Mouse (Mus musculus): ENCODE results near the gene Asb17. TPM values are rescaled to one million over a fixed set of nuclear protein-coding genes. Genes with fewer than 3 reads are reported as not detected.

Gene Asb17
- total and polyA plus RNA-seq, 3 experiments, result 0.08 to 3.1 (median 2.8) TPM

DNA sequence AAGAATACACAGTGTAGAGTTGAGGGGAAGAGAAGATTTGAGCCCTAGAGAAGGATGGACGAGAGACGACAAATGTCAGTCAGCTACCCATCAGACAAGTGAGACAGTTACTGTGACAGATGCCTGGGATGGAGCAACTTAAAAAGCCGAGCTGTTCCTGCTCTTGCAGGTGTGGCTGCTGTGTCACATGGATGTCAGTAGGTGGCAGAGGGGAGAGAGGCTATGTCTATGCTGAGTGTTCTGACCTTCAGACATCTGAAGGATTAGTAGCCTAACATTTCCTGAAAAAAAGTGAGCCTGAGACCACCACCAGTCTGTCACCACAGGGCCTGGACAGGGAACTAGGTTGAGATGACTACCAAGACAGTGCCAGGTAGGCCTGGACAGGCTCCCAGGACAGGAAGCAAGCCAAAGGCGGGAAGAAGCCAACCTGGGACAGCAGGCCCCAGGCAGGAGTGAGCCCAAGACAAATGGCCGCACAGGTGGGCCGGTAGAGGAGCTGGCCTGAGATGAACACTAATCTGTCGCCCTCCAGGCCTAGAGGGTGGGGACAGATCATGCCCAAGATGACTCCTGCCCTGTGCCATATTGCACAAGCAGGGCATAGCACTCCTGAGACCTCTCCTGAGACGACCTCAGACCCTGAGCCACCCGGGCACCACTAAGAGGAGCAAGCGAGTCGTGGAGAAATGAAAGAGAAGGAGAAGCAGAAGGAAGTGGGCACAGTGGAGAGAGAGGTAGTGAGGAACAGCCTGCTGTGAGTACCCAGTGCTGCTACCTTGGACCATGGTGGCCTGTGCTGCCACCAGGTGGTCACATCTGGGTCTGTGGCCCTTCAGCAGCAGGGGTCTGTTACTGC is 12.8 kb upstream of the Asb17 start:
- peaks cover 50% of the 10 kb centered on the region for H3K4me1 ChIP-seq (ENCODE audit: insufficient read depth, low read depth, low read length)
- no peaks in the 10 kb centered on the region for H3K9me3 ChIP-seq (replicated peaks)
- no peaks in the 10 kb centered on the region for H3K27me3 ChIP-seq (ENCODE audit: insufficient read depth, low read length)
- H3K36me3 ChIP-seq (replicated peaks), result no peaks in the 10 kb centered on the region
- peak overlapping the region; percentile 52; the same call in 1 of the 2 replicates for H3K4me3 ChIP-seq (ENCODE audit: low read depth, low read length)
- 0 out of 2 replicates have a peak, but pooled peaks have one; percentile 10 for TF ChIP-seq CTCF (IDR thresholded peaks at IDR 0.05; ENCODE audit: low read depth, low read length)
- TF ChIP-seq GATA1 (IDR thresholded peaks at IDR 0.05; ENCODE audit: borderline replicate concordance, low read length), result no peak
- DNase-seq (ENCODE audit: low spot score) (peak; percentile 23), ATAC-seq (ENCODE audit: extremely low read depth, insufficient number of reproducible peaks, low FRiP score, poor library complexity, severe bottlenecking) (peak; percentile 65; the same call in 1 of the 2 replicates)

DNA sequence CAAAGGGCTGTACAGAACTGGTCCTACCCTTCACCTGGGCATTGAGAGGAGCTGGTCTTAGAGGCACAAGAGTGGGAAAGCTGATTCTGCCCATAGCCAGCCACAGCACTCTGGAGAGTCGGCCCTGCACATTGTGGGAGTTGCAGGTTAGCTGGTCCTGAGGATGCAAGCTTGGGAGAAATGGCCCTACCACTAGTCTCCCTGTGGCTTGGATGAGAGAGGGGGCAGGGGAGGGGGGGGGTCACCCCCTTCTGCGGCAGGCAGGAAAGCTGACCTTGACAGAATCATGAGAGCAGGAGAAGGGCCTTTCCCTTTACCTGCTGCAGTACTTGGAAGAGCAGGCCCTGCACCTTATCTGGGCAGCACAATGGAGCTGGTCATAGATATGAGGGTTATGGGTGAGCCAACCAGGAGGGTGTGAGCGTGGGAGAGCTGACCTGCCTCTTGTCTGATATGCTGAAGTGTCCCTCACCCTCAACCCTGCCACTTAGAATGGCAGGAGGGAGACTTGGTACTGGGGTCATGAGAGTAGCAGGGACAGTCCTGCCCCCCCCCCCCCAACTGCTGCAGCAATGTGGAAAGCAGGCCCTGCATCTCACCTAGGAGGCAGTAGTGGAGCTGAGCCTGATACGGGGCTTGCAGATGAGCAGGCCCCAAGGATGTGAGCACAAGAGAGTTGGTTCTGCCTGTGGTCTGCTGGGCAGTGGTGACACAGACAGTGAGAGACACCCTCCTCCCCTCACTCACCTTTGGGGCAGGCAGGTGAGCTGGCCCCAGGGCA is 11.9 kb upstream of the Asb17 start:
- DNase-seq (ENCODE audit: low spot score), result no peak
- ATAC-seq (ENCODE audit: extremely low read depth, insufficient number of reproducible peaks, low FRiP score, poor library complexity, severe bottlenecking), result peak; percentile 65
- Histone ChIP-seq H3K9me3 (replicated peaks) (no peaks in the 10 kb centered on the region), H3K36me3 (replicated peaks) (no peaks in the 10 kb centered on the region), H3K4me1 (ENCODE audit: insufficient read depth, low read depth, low read length) (peaks cover 50% of the 10 kb centered on the region), H3K27me3 (ENCODE audit: insufficient read depth, low read length) (no peaks in the 10 kb centered on the region), H3K4me3 (ENCODE audit: low read depth, low read length) (peak overlapping the region; percentile 52; the same call in 1 of the 2 replicates)
- TF ChIP-seq GATA1 (IDR thresholded peaks at IDR 0.05; ENCODE audit: borderline replicate concordance, low read length) (no peak), POLR2AphosphoS5 (IDR thresholded peaks at IDR 0.05; ENCODE audit: insufficient replicate concordance, low read depth, low read length) (no peak), TAL1 (conservative IDR thresholded peaks at IDR 0.05; ENCODE audit: low read depth, low read length) (no peak), CTCF (IDR thresholded peaks at IDR 0.05; ENCODE audit: low read depth, low read length) (no peak), GATA2 (IDR thresholded peaks at IDR 0.05; ENCODE audit: borderline replicate concordance, low read depth, low read length) (no peak)

DNA sequence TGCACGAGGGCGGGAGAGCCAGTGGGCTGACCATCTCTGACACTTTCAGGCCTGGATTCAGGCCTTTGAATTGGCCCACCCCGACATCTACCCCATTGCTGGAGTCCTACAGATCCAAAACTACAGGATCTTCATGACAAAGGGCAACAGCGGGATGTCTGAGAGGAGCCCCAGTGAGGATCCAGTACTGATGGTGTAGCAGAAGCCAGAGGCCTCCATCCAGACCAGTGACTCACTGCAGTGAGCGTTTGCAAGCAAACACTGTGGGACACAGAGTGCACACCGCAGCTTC is 11.4 kb upstream of the Asb17 start:
- Histone ChIP-seq H3K4me3 (ENCODE audit: low read depth, low read length) (no peak overlapping the region), H3K27me3 (ENCODE audit: insufficient read depth, low read length) (no peaks in the 10 kb centered on the region), H3K36me3 (replicated peaks) (no peaks in the 10 kb centered on the region), H3K4me1 (ENCODE audit: insufficient read depth, low read depth, low read length) (peaks cover 50% of the 10 kb centered on the region), H3K9me3 (replicated peaks) (no peaks in the 10 kb centered on the region)
- DNase-seq (ENCODE audit: low spot score) (no peak), ATAC-seq (ENCODE audit: extremely low read depth, insufficient number of reproducible peaks, low FRiP score, poor library complexity, severe bottlenecking) (no peak)
- no peak for TF ChIP-seq POLR2AphosphoS5 (IDR thresholded peaks at IDR 0.05; ENCODE audit: insufficient replicate concordance, low read depth, low read length)
- no peak for TF ChIP-seq GATA2 (IDR thresholded peaks at IDR 0.05; ENCODE audit: borderline replicate concordance, low read depth, low read length)
- TF ChIP-seq TAL1 (conservative IDR thresholded peaks at IDR 0.05; ENCODE audit: low read depth, low read length), result no peak
- TF ChIP-seq CTCF (IDR thresholded peaks at IDR 0.05; ENCODE audit: low read depth, low read length), result no peak
- no peak for TF ChIP-seq GATA1 (IDR thresholded peaks at IDR 0.05; ENCODE audit: borderline replicate concordance, low read length)

DNA sequence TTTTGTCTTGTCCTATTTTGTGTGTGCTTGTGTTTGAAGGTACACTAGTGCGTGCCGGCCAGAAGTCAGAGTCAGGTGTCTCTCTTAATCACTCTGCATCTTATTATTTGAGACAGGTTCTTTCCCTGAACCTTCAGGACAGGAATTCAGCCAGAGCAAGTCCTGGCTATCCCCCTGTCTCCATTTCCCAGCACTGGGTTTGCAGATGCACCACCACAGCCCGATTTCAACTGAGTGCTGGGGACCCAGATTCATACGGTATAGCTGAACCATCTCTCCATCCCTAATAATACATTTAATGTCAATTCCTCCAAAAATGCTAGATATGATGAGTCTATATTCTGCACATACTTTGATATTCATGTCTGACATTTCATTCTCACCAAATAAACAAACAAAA is 9.9 kb upstream of the Asb17 start:
- TF ChIP-seq TAL1 (conservative IDR thresholded peaks at IDR 0.05; ENCODE audit: low read depth, low read length) (no peak), POLR2AphosphoS5 (IDR thresholded peaks at IDR 0.05; ENCODE audit: insufficient replicate concordance, low read depth, low read length) (no peak), CTCF (IDR thresholded peaks at IDR 0.05; ENCODE audit: low read depth, low read length) (no peak), GATA1 (IDR thresholded peaks at IDR 0.05; ENCODE audit: borderline replicate concordance, low read length) (no peak), GATA2 (IDR thresholded peaks at IDR 0.05; ENCODE audit: borderline replicate concordance, low read depth, low read length) (no peak)
- Histone ChIP-seq H3K4me1 (ENCODE audit: insufficient read depth, low read depth, low read length) (peaks cover 53% of the 10 kb centered on the region), H3K36me3 (replicated peaks) (no peaks in the 10 kb centered on the region), H3K27me3 (ENCODE audit: insufficient read depth, low read length) (no peaks in the 10 kb centered on the region), H3K4me3 (ENCODE audit: low read depth, low read length) (no peak overlapping the region), H3K9me3 (replicated peaks) (peaks cover 10% of the 10 kb centered on the region)
- DNase-seq (ENCODE audit: low spot score) (no peak), ATAC-seq (ENCODE audit: extremely low read depth, insufficient number of reproducible peaks, low FRiP score, poor library complexity, severe bottlenecking) (no peak)

DNA sequence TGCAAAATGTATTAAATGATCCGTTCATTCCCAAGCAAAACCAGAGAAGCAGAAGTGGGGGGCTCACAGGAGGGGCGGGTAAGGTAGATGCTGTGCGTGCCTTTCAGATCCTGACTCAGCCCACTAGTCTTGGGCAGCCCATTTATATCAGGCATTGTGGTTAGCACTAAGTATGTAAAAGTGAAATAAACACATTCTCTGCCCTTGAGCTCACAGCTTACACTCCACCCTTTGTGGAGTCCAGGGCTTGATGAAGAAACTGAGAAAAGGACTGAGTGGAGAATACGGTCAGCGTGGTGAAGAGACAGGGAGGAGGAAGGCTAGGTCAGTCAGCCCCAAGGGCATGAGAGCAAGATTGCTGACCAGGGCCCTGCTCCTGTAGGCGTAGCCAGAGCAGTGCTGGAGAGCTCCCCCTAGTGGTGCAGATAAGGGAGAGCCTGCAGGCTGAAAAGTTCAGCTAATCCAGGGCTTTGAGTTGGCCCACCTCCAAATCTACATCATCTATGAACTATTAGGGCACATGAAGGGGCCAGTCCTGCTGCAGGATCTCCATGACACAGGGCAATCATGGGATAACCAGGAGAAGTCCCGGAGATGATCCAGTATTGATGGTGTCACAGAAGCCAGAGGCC is 8.4 kb upstream of the Asb17 start:
- TF ChIP-seq GATA1 (IDR thresholded peaks at IDR 0.05; ENCODE audit: borderline replicate concordance, low read length), result no peak
- TF ChIP-seq CTCF (IDR thresholded peaks at IDR 0.05; ENCODE audit: low read depth, low read length), result peak; percentile 79
- TF ChIP-seq GATA2 (IDR thresholded peaks at IDR 0.05; ENCODE audit: borderline replicate concordance, low read depth, low read length), result no peak
- ATAC-seq (ENCODE audit: extremely low read depth, insufficient number of reproducible peaks, low FRiP score, poor library complexity, severe bottlenecking) (peak; percentile 66; the same call in 1 of the 2 replicates), DNase-seq (ENCODE audit: low spot score) (no peak)
- no peaks in the 10 kb centered on the region for H3K27me3 ChIP-seq (ENCODE audit: insufficient read depth, low read length)
- peaks cover 10% of the 10 kb centered on the region for H3K9me3 ChIP-seq (replicated peaks)
- no peaks in the 10 kb centered on the region for H3K36me3 ChIP-seq (replicated peaks)
- H3K4me1 ChIP-seq (ENCODE audit: insufficient read depth, low read depth, low read length), result peaks cover 50% of the 10 kb centered on the region
- peak overlapping the region; percentile 24; the same call in 1 of the 2 replicates for H3K4me3 ChIP-seq (ENCODE audit: low read depth, low read length)

DNA sequence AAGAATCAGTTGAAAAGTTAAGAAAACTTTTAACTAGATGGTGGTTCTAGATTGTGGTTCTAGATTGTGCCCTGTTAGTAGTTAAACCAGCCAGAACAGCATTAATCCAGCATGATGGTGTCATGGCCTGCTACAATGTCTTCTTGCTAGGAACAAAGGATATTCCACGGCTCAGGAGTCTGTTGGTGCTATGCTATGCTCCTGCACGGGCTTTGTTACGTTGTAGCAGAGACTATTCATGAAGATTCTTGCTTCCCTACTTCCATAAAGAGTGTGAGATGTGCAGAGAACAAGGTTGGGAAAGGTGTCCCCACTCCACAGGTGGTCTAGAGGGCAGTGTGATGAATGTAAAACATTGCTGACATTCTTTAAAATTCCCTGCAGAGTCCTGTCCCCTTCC is 7.7 kb upstream of the Asb17 start:
- Histone ChIP-seq H3K9me3 (replicated peaks) (peaks cover 10% of the 10 kb centered on the region), H3K36me3 (replicated peaks) (no peaks in the 10 kb centered on the region), H3K4me3 (ENCODE audit: low read depth, low read length) (no peak overlapping the region), H3K27me3 (ENCODE audit: insufficient read depth, low read length) (no peaks in the 10 kb centered on the region), H3K4me1 (ENCODE audit: insufficient read depth, low read depth, low read length) (peaks cover 46% of the 10 kb centered on the region)
- no peak for TF ChIP-seq GATA1 (IDR thresholded peaks at IDR 0.05; ENCODE audit: borderline replicate concordance, low read length)
- TF ChIP-seq GATA2 (IDR thresholded peaks at IDR 0.05; ENCODE audit: borderline replicate concordance, low read depth, low read length), result no peak
- no peak for TF ChIP-seq CTCF (IDR thresholded peaks at IDR 0.05; ENCODE audit: low read depth, low read length)
- TF ChIP-seq TAL1 (conservative IDR thresholded peaks at IDR 0.05; ENCODE audit: low read depth, low read length), result no peak
- TF ChIP-seq POLR2AphosphoS5 (IDR thresholded peaks at IDR 0.05; ENCODE audit: insufficient replicate concordance, low read depth, low read length), result no peak
- DNase-seq (ENCODE audit: low spot score) (no peak), ATAC-seq (ENCODE audit: extremely low read depth, insufficient number of reproducible peaks, low FRiP score, poor library complexity, severe bottlenecking) (no peak)

All from G1E (cell line).